Mouse (Mus musculus): ENCODE measurements around the gene Tprn. TPM values are rescaled to one million over a fixed set of nuclear protein-coding genes. Genes with fewer than 3 reads are reported as not detected.
A peak's percentile ranks its signal among the peaks of the same experiment; 100 is the strongest.

Tprn gene
- polyA plus RNA-seq, 1 experiment = 436 TPM

DNA sequence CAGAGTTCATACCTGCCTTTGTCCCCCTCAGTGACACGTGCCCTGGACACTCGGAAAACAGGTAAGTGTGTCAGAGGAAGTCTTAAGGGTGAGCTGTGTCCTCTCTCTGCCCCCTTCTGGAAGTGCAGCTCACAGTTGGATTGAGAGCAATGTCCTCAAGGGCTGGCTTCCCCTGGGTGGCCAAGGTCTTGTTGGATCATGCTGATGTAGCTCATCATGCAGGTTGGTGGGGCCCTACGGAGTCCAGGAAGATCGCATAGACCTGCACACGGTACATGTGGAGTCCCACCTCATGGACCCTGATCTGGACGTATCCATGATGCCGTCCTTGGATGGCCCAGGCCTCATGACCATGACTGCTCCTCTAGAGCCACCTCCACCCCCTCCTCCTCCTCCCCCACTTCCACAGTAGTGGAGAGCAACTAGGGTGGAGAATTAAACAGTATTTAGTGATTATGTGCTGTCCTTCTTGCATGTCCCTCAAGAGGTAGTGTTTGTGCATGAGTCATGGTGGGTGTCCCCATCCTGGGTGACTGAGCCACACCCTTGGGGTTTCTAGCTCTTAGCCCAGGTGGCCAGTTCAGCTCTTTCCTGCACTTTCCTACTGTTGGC, 26.4 kb downstream of the Tprn start:
- H3K27me3 ChIP-seq (ENCODE audit: control insufficient read depth, insufficient read depth, low read length) = peaks cover 10% of the 10 kb centered on the region
- H3K27ac ChIP-seq (ENCODE audit: insufficient read depth, low read depth, low read length) = peak overlapping the region; percentile 60
- TF ChIP-seq POLR2A (IDR thresholded peaks at IDR 0.05; ENCODE audit: low read depth, low read length) (no peak), CTCF (IDR thresholded peaks at IDR 0.05; ENCODE audit: extremely low read depth, insufficient read length, insufficient replicate concordance, low read depth, low read length) (no peak)
- no peak overlapping the region for H3K4me3 ChIP-seq (ENCODE audit: low read depth, low read length)
- peaks cover 61% of the 10 kb centered on the region for H3K4me1 ChIP-seq (ENCODE audit: control insufficient read depth, insufficient read depth, insufficient read length, low read length)
- H3K36me3 ChIP-seq (ENCODE audit: control insufficient read depth, insufficient read depth, low read length) = peaks cover 15% of the 10 kb centered on the region
- WGBS = 74% methylated on average over 7 of the region's 7 CpGs

DNA sequence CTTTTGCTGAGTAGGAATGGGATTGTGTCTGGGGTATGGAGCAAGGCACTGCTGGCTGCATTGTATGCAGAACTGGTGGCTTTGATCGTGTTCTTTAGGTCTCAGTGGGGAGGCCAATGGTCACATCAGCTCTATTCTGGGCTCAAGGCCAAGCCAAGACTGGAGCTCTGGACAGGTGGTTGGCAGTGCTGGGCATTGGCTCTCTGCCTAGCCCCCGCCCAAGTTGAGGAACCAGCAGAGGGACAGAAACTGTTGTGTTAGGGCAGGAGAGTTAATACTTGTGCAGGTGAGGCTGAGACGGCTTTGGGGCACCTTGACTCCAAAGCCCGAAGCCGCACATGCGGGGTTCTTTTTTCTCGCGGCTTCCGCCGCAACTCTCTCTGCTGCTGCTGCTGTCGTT, 27.2 kb downstream of the Tprn start, which contains the start of gene Lrrc26:
TSS of gene Lrrc26 (plus strand) at position 265 of the 400 bp plus-strand sequence.
- Histone ChIP-seq H3K4me3 (ENCODE audit: low read depth, low read length) (peak within 1 kb of the TSS; percentile 67), H3K27ac (ENCODE audit: insufficient read depth, low read depth, low read length) (peak within 1 kb of the TSS; percentile 66), H3K27me3 (ENCODE audit: control insufficient read depth, insufficient read depth, low read length) (peaks cover 10% of the 10 kb centered on the region), H3K36me3 (ENCODE audit: control insufficient read depth, insufficient read depth, low read length) (peaks cover 8% of the 10 kb centered on the region), H3K4me1 (ENCODE audit: control insufficient read depth, insufficient read depth, insufficient read length, low read length) (peaks cover 61% of the 10 kb centered on the region)
- TF ChIP-seq CTCF (IDR thresholded peaks at IDR 0.05; ENCODE audit: extremely low read depth, insufficient read length, insufficient replicate concordance, low read depth, low read length) = no peak
- 0 out of 2 replicates have a peak, but pooled peaks have one; percentile 24 for TF ChIP-seq POLR2A (IDR thresholded peaks at IDR 0.05; ENCODE audit: low read depth, low read length)
- 6% methylated on average over 11 of the region's 11 CpGs for WGBS

DNA sequence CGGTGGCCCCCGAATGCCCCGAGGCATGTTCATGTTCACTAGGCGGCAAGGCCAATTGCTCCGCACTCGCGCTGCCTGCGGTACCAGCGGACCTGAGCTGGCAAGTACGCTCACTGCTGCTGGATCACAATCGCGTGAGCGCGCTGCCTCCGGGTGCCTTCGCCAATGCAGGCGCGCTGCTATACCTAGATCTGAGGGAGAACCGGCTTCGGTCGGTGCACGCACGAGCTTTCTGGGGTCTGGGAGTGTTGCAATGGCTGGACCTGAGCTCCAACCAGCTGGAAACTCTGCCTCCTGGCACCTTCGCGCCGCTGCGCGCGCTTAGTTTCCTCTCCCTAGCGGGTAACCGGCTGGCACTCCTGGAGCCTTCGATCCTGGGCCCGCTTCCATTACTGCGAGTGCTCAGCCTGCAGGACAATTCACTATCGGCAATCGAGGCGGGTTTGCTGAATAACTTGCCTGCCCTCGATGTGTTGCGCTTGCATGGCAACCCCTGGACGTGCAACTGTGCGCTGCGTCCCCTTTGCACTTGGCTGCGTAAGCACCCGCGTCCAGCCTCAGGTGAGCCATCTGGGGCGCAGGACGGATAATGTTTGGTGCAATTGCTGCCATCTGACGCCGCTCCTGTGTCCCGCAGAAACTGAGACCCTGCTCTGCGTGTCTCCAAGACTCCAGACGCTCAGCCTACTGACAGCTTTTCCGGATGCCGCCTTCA, 27.8 kb downstream of the Tprn start:
- peaks cover 56% of the 10 kb centered on the region for H3K4me1 ChIP-seq (ENCODE audit: control insufficient read depth, insufficient read depth, insufficient read length, low read length)
- TF ChIP-seq CTCF (IDR thresholded peaks at IDR 0.05; ENCODE audit: extremely low read depth, insufficient read length, insufficient replicate concordance, low read depth, low read length) = no peak
- TF ChIP-seq POLR2A (IDR thresholded peaks at IDR 0.05; ENCODE audit: low read depth, low read length) = no peak
- H3K36me3 ChIP-seq (ENCODE audit: control insufficient read depth, insufficient read depth, low read length) = peaks cover 2% of the 10 kb centered on the region
- H3K27me3 ChIP-seq (ENCODE audit: control insufficient read depth, insufficient read depth, low read length) = peaks cover 10% of the 10 kb centered on the region
- peak overlapping the region; percentile 66 for H3K27ac ChIP-seq (ENCODE audit: insufficient read depth, low read depth, low read length)
- WGBS = 1% methylated on average over 54 of the region's 54 CpGs
- H3K4me3 ChIP-seq (ENCODE audit: low read depth, low read length) = peak overlapping the region; percentile 67

DNA sequence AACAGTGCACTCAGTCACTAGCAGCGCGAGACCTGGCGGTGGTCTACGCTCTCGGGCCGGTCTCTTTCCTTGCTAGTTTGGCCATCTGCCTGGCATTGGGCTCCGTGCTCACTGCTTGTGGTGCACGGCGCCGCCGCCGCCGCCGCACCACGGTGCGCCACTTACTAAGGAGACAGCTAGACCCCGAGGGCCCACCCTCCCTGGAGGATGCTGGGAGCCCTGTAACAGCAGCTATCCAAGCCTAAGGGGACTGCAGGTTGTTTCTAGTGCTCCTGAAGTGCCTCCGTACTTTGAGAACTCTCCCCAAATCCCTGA, 28.4 kb downstream of the Tprn start:
- H3K36me3 ChIP-seq (ENCODE audit: control insufficient read depth, insufficient read depth, low read length) = no peaks in the 10 kb centered on the region
- H3K27me3 ChIP-seq (ENCODE audit: control insufficient read depth, insufficient read depth, low read length) = peaks cover 10% of the 10 kb centered on the region
- peaks cover 51% of the 10 kb centered on the region for H3K4me1 ChIP-seq (ENCODE audit: control insufficient read depth, insufficient read depth, insufficient read length, low read length)
- TF ChIP-seq POLR2A (IDR thresholded peaks at IDR 0.05; ENCODE audit: low read depth, low read length) (no peak), CTCF (IDR thresholded peaks at IDR 0.05; ENCODE audit: extremely low read depth, insufficient read length, insufficient replicate concordance, low read depth, low read length) (no peak)
- 1% methylated on average over 18 of the region's 18 CpGs for WGBS
- peak overlapping the region; percentile 67 for H3K4me3 ChIP-seq (ENCODE audit: low read depth, low read length)
- H3K27ac ChIP-seq (ENCODE audit: insufficient read depth, low read depth, low read length) = peak overlapping the region; percentile 66

DNA sequence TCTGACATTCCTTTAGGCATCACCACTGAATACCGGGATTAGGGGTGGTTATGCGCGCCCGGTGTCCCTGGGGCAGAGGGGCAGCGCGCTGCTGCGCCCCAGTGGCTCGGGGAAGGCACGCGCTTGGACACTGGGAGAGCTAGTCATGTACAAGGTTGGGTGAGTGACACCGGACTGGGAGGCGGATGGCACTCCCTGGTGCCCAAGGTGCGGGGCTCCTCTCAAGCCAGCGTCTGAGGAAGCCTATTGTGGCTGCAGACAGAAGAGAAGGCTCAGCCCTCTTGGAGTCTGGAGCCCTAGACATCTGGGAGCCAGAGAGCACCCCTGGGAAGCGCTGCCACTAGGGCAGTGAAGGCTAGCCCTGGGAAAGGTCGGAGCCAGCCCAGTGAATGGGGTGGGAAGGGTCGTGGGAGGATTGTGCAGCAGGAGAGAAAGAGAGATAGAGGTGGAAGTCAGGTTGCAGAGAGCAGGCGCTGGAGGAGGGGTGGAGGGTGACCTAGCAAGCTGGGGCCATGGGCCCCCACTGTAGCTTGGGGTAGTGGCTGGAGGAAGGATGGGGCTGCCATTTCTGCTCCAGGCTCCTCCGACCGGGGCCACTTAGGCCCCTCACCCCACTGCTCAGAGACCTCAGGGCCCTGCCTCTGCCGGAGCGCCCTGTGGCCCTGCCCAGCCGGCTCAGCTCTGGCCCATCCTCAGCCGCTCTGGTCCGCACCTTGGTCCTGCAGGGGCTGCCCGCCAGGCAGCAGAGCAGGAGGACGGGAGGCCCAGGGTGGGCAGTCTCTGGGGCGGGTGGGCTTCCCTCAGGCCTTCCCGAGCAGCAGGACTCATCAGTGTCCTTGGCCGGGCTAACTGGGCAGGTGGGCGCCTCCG, 29.0 kb downstream of the Tprn start:
- Histone ChIP-seq H3K36me3 (ENCODE audit: control insufficient read depth, insufficient read depth, low read length) (no peaks in the 10 kb centered on the region), H3K27ac (ENCODE audit: insufficient read depth, low read depth, low read length) (peak overlapping the region; percentile 10; the same call in 1 of the 2 replicates), H3K4me3 (ENCODE audit: low read depth, low read length) (peak overlapping the region; percentile 67), H3K4me1 (ENCODE audit: control insufficient read depth, insufficient read depth, insufficient read length, low read length) (peaks cover 45% of the 10 kb centered on the region), H3K27me3 (ENCODE audit: control insufficient read depth, insufficient read depth, low read length) (peaks cover 10% of the 10 kb centered on the region)
- no peak for TF ChIP-seq POLR2A (IDR thresholded peaks at IDR 0.05; ENCODE audit: low read depth, low read length)
- TF ChIP-seq CTCF (IDR thresholded peaks at IDR 0.05; ENCODE audit: extremely low read depth, insufficient read length, insufficient replicate concordance, low read depth, low read length) = no peak
- 4% methylated on average over 31 of the region's 32 CpGs for WGBS

DNA sequence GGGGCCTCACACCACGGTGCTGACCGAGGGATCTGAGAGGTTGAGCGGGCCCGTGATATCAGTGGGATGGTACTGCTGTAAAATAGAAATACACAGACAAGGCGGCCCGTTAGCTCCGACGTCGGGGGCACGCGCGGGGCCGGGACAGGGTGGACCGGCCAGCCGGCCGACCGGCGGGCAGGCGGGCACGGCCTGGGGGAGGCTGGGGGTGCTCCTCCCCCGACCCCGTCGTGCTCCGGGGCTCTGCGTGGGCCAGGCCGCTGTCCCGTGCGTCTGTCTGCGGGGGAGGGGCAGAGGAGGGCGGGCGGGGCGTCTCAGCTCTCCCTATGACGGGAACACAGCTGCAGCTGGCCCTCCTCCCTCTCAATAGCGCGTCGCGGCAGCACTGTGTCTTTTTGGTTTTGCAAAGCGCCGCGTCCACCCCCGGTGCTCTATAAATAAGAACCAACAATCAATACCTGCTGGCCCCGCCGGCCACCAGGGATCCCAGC, 29.7 kb downstream of the Tprn start:
- Histone ChIP-seq H3K4me3 (ENCODE audit: low read depth, low read length) (peak overlapping the region; percentile 67), H3K4me1 (ENCODE audit: control insufficient read depth, insufficient read depth, insufficient read length, low read length) (peaks cover 40% of the 10 kb centered on the region), H3K27me3 (ENCODE audit: control insufficient read depth, insufficient read depth, low read length) (peaks cover 10% of the 10 kb centered on the region), H3K36me3 (ENCODE audit: control insufficient read depth, insufficient read depth, low read length) (no peaks in the 10 kb centered on the region), H3K27ac (ENCODE audit: insufficient read depth, low read depth, low read length) (no peak overlapping the region)
- 2% methylated on average over 43 of the region's 43 CpGs for WGBS
- TF ChIP-seq CTCF (IDR thresholded peaks at IDR 0.05; ENCODE audit: extremely low read depth, insufficient read length, insufficient replicate concordance, low read depth, low read length) = no peak
- TF ChIP-seq POLR2A (IDR thresholded peaks at IDR 0.05; ENCODE audit: low read depth, low read length) = no peak

Measured in small intestine, adult 2 months (tissue).